Mouse (Mus musculus): ENCODE data around the gene Exosc6. TPM values are rescaled to one million over a fixed set of nuclear protein-coding genes. Genes with fewer than 3 reads are reported as not detected.

The Exosc6 gene
- total RNA-seq (2023): 0.50 and 4.2 TPM in 2 replicates

DNA sequence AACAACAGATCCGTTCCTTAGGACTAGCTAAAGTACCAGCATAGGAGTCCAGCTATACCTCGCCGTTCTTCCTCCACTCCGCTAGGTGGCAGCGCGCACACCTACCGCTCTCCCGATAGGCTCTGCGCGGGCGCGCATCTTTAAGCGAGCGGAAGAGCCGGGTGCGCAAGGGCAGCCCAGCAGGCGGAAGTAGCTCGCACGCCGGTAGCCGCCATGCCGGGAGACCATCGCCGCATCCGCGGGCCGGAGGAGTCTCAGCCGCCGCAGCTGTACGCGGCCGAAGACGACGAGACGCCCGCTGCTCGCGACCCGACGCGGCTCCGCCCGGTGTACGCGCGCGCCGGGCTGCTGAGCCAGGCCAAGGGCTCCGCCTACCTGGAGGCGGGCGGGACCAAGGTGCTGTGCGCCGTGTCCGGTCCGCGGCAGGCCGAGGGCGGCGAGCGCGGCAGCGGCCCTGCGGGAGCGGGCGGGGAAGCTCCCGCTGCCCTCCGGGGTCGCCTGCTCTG lies at the start of gene Exosc6:
Gene Exosc6 (plus strand): TSS at position 182 of the 506 bp plus-strand sequence.

DNA sequence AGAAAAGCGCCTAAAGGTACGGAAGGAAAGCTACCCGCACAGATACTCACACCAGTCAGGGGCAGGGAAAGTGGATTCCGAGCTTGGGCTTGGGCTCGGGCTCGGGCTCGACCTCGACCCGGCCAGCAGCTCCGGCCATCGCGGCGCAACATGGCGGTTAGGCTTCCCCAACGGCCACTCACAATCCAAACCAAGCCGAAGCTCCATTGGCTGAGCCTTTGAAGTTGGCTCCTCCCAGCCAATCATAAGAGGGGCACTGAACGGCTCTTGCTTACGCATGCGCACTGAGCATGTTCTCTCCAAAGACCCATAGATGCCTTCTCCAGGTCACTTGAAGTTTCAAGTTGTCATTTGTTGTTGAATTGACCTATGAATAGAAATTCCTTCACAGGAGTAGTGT lies 24.6 kb upstream of the Exosc6 start, which contains the start of gene Ddx19b:
Gene Ddx19b (minus strand): TSS at position 180 of the 400 bp plus-strand sequence.

DNA sequence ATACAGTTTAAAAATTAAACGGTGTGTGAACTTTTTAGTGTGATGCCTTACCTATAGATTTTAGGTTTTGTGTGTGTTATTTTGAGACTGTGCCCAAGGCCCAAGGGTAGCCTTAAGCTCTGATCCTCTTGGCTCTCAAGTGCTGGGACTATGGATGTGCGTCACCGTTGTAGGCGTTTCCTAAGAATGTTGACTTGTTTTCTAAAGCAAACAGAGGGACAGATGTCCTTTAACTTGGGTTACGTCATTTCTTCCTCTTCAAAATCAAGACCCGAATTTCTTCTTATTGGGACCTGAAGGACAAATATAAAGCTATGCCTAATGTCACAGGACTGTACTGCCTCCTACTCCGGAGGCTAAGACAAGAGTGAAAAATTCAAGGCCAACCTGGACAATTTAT lies 23.2 kb upstream of the Exosc6 start, which contains the start of gene Aars:
Gene Aars (plus strand): TSS at position 229 of the 400 bp plus-strand sequence.

DNA sequence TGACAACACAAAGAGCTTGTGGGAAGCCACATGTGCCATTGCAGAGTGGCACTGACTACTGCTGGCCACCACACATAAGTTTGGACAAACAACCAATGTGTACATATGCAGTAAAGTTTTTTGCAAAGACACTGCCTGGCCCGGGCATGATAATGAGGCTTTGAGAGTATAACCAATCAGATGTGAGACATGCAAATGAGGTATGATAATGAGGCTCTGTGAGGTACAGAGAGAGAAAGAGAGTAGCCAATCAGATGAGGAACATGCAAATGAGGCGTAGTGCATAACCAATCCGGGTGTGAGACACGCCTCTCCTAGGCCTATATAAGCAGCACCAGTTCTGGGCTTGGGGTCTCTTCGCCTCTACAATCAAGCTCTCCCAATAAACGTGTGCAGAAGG lies 36.2 kb downstream of the Exosc6 start, which contains the start of gene Clec18a:
Gene Clec18a (minus strand): TSS at position 101 of the 400 bp plus-strand sequence.

DNA sequence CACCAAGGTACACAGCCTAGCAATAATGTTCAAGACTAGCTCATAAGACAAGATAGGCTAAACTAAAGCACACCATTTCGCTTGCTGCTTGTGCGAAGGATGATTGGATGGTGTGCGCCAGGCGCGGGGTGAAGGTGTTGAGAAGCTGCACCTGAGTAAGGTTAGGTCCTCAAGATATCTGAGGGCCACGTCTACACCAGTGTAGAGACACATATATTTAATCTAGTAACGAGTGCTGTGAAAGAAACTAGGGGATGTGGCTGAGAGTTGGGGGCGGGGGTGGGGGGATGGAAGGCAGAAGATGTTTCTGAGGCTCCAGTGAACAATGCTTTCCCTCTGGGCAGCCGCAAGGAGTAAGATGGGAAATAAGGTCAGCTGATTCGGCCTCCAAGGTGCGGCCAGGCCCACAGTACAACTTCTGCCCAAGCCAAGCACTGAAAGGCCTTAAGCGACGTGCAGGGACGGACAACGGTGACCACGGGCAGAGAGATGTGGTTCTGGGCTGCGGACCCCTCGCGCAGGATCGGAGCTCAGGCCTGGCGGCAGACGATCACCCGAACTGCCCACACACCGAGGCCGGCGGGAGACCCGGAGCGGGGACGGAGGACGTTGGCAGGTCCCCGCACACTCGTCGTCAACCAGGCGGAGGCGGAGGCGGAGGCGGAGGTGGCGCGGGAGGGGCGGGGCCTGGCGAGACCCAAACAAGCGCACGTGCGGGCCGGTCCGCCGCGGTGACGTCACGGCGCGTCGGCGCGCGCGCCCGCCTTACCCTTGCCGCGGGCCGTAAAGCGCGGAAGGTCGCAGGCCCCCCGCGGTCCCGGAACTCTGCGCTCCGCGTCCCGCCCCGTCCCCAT lies 38.0 kb downstream of the Exosc6 start, which contains the start of gene Pdpr:
Gene Pdpr (plus strand): TSS at position 766 of the 854 bp plus-strand sequence.

Other genes with a start within 250 kb of the Exosc6 start
- 31.1 and 42.8 TPM in 2 replicates for gene Cog4, start 209.7 kb upstream of the Exosc6 start, total RNA-seq (2023)
- gene Sf3b3, start 209.6 kb upstream of the Exosc6 start, total RNA-seq (2023): 53.5 and 66.2 TPM in 2 replicates
- 7.5 and 8.5 TPM in 2 replicates for gene Fuk, start 153.9 kb upstream of the Exosc6 start, total RNA-seq (2023)
- 31.8 and 34.4 TPM in 2 replicates for gene St3gal2, start 136.4 kb upstream of the Exosc6 start, total RNA-seq (2023)
- 31.7 and 33.6 TPM in 2 replicates for gene Ddx19a, start 58.5 kb upstream of the Exosc6 start, total RNA-seq (2023)
- gene Ddx19b, start 24.6 kb upstream of the Exosc6 start, total RNA-seq (2023): 6.4 and 9.7 TPM in 2 replicates
- 25.9 and 32.6 TPM in 2 replicates for gene Aars, start 23.2 kb upstream of the Exosc6 start, total RNA-seq (2023)
- not detected in 2 replicates for gene Clec18a, start 36.1 kb downstream of the Exosc6 start, total RNA-seq (2023)
- 8.6 and 17.3 TPM in 2 replicates for gene Pdpr, start 38.3 kb downstream of the Exosc6 start, total RNA-seq (2023)
- gene Glg1, start 202.9 kb downstream of the Exosc6 start, total RNA-seq (2023): 43.7 and 49.5 TPM in 2 replicates
- 43.3 and 59.7 TPM in 2 replicates for gene Rfwd3, start 243.9 kb downstream of the Exosc6 start, total RNA-seq (2023)